Mouse (Mus musculus): ENCODE measurements around the gene Zfp524. TPM values are rescaled to one million over a fixed set of nuclear protein-coding genes. Genes with fewer than 3 reads are reported as not detected.
"Not testable (repeated sequence)": the region's sequence is repeated elsewhere in the genome, so short reads cannot be mapped to it uniquely, and the experiment has no call there.

Gene Zfp524
- polyA plus RNA-seq, 1 experiment from 2014 or later: 7.8 TPM

- peak within 1 kb of the TSS; percentile 87 for H3K27ac ChIP-seq (replicated peaks)
- WGBS: 5% methylated on average over 21 of the region's 26 CpGs
Observed at GRCm38 (mm10) chr7:4996003-4996895, 18.0 kb upstream of the Zfp524 start, which contains the start of gene Zfp579. Gene Zfp579, minus strand, starts transcription at chr7:4996158.

DNA sequence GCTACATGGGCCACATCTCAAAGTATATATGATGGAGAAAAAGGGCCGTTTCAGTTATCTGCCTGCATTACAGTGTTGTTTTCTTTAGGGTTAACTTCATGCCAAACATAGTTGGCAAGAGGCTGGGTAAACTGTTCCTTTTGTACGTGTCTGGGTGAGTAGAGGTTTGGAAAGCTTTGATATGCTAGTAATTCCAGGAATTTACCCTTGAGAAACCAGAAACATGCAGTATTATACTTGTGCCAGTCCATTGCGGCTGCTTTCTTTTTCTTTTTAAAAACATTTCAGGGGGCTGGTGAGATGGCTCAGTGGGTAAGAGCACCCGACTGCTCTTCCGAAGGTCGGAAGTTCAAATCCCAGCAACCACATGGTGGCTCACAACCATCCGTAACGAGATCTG lies 17.3 kb upstream of the Zfp524 start:
- Histone ChIP-seq H3K27ac (replicated peaks) (no peak overlapping the region; the same call in 1 of the 2 replicates), H3K36me3 (replicated peaks) (peaks cover 27% of the 10 kb centered on the region)

More at GRCm38 (mm10) chr7:4996003-4996895, 18.0 kb upstream of the Zfp524 start, which contains the start of gene Zfp579:
- H3K4me1 ChIP-seq: peaks cover 35% of the 10 kb centered on the region
- peaks cover 31% of the 10 kb centered on the region for H3K9me3 ChIP-seq
- H3K4me3 ChIP-seq: peak within 1 kb of the TSS; percentile 77
- peaks cover 36% of the 10 kb centered on the region for H3K27me3 ChIP-seq (replicated peaks; ENCODE audit: low read depth, poor library complexity, severe bottlenecking)
- peaks cover 34% of the 10 kb centered on the region for H3K36me3 ChIP-seq (replicated peaks)
- DNase-seq (ENCODE audit: low spot score): peak; percentile 94

GRCm38 (mm10) chr7:4999876-5000275 lies 14.3 kb upstream of the Zfp524 start:
- Histone ChIP-seq H3K27me3 (replicated peaks; ENCODE audit: low read depth, poor library complexity, severe bottlenecking) (peaks cover 7% of the 10 kb centered on the region), H3K9me3 (peaks cover 5% of the 10 kb centered on the region; the same call in 1 of the 2 replicates), H3K4me1 (peaks cover 19% of the 10 kb centered on the region), H3K27ac (replicated peaks) (no peak overlapping the region), H3K36me3 (replicated peaks) (no peaks in the 10 kb centered on the region), H3K4me3 (no peak overlapping the region)
- 66% methylated on average over 2 of the region's 2 CpGs for WGBS
- no peak for DNase-seq (ENCODE audit: low spot score)

More for the DNA sequence above, 17.3 kb upstream of the Zfp524 start:
- DNase-seq (ENCODE audit: low spot score): no peak
- peak overlapping the region; percentile 77 for H3K4me3 ChIP-seq
- H3K9me3 ChIP-seq: peaks cover 29% of the 10 kb centered on the region
- H3K27me3 ChIP-seq (replicated peaks; ENCODE audit: low read depth, poor library complexity, severe bottlenecking): peaks cover 36% of the 10 kb centered on the region
- H3K4me1 ChIP-seq: peaks cover 35% of the 10 kb centered on the region
- 72% methylated on average over 8 of the region's 8 CpGs for WGBS

DNA sequence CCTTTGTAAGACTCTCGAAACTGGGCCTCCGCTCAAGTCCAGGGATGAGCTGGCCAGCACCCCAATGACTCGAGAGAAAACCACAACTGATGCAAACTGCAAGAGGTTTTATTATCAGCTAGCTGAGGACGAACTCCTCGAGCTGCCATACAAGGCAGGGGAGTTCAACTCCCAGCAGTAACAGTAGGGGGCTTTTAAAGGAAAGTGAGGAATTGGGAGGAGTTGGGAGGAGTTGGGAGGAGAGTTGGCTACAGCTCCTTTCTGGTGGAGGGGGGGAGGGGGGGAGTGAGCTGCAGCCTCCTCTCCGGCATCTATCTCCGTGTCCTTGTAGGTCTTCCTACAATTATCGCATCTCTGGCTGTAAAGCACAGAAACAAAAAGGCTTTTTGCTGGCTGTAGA lies 11.3 kb upstream of the Zfp524 start:
- 64% methylated on average over 8 of the region's 8 CpGs for WGBS
- H3K9me3 ChIP-seq; DNase-seq (ENCODE audit: low spot score); H3K4me1 ChIP-seq; H3K4me3 ChIP-seq; H3K27me3 ChIP-seq (replicated peaks; ENCODE audit: low read depth, poor library complexity, severe bottlenecking); H3K27ac ChIP-seq (replicated peaks): not testable (repeated sequence)
- peaks cover 22% of the 10 kb centered on the region for H3K36me3 ChIP-seq (replicated peaks)

- WGBS: 93% methylated on average over 26 of the region's 26 CpGs
- Histone ChIP-seq H3K27ac (replicated peaks) (no peak overlapping the region), H3K27me3 (replicated peaks; ENCODE audit: low read depth, poor library complexity, severe bottlenecking) (no peaks in the 10 kb centered on the region), H3K4me1 (peaks cover 3% of the 10 kb centered on the region), H3K36me3 (replicated peaks) (peaks cover 75% of the 10 kb centered on the region), H3K4me3 (peak overlapping the region; percentile 26; the same call in 1 of the 2 replicates), H3K9me3 (peaks cover 12% of the 10 kb centered on the region; the same call in 1 of the 2 replicates)
- DNase-seq (ENCODE audit: low spot score): no peak
Observed at GRCm38 (mm10) chr7:5008229-5008628, 6.0 kb upstream of the Zfp524 start.

DNA sequence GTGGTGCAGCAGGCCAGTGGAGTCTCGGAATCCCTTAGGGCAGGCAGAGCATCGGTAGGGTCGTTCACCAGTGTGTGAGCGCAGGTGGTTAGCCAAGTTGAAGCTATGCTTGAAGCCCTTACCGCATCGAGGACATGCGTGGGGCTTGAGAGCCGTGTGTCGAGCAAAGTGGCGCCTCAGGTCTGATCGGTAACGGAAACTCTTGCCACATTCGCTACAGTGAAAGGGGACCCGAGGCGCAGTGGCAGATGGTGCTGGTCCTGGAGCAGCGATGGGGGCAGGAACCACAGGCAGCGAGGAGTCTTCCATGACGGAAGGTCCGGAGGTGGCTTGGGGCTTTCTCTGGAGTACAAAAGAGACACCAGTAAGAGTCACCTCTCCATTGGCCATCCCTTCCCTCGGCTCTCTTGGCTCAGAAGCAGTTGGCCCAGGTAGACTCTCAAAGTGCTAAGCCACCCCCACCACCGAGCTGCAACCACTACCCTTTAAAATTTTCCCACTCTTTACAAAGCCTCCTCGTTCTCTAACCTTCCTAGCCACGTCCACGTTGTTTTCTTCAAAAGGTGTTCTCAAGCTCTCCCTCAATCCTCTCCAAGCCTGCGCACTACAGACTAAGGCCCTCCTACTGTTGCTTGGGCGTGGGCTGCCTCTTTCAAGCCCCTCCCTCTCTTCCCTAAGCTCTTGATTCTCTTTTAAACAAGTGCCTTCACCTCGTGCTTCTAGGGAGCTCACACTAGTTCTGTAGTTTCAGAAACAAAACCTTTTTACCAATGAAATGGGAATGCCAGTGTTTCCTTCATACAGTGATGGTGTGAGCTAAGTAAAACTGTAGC lies 1.3 kb upstream of the Zfp524 start:
- WGBS: 92% methylated on average over 27 of the region's 27 CpGs
- Histone ChIP-seq H3K9me3 (peaks cover 16% of the 10 kb centered on the region; the same call in 1 of the 2 replicates), H3K27me3 (replicated peaks; ENCODE audit: low read depth, poor library complexity, severe bottlenecking) (no peaks in the 10 kb centered on the region), H3K27ac (replicated peaks) (no peak overlapping the region), H3K4me3 (peak overlapping the region; percentile 76; the same call in 1 of the 2 replicates), H3K36me3 (replicated peaks) (peaks cover 64% of the 10 kb centered on the region), H3K4me1 (peaks cover 11% of the 10 kb centered on the region)
- no peak for DNase-seq (ENCODE audit: low spot score)

- Histone ChIP-seq H3K9me3 (peaks cover 7% of the 10 kb centered on the region; the same call in 1 of the 2 replicates), H3K36me3 (replicated peaks) (peaks cover 43% of the 10 kb centered on the region), H3K27me3 (replicated peaks; ENCODE audit: low read depth, poor library complexity, severe bottlenecking) (no peaks in the 10 kb centered on the region), H3K4me3 (peak within 1 kb of the TSS; percentile 76), H3K27ac (replicated peaks) (peak within 1 kb of the TSS; percentile 98), H3K4me1 (peaks cover 16% of the 10 kb centered on the region)
- under 1% methylated on average over 76 of the region's 76 CpGs for WGBS
- peak; percentile 99 for DNase-seq (ENCODE audit: low spot score)
Observed at GRCm38 (mm10) chr7:5015118-5016001, 1.1 kb downstream of the Zfp524 start, which contains the start of gene Gm44973. Gene Gm44973, plus strand, starts transcription at chr7:5015496.

DNA sequence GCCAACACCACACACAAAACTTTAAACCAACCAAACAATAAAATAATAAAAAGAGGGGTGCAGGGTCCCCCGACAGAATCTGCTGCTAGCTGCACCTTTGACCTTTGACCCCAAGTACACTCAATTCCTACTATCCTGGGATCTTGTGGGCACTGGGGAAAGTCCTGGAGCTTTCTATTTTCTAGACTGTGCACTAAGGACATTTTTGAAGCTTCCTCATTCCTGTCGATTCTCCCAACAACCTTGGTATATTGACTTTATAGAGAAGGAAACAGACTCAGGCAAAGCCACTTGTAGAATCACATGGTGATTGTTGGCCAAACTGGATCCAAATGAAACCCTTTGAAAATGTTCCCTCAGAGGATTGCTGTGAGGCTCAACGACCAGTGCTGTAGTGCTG lies 1.8 kb downstream of the Zfp524 start:
- no peaks in the 10 kb centered on the region for H3K27me3 ChIP-seq (replicated peaks; ENCODE audit: low read depth, poor library complexity, severe bottlenecking)
- H3K9me3 ChIP-seq: peaks cover 7% of the 10 kb centered on the region; the same call in 1 of the 2 replicates
- no peak for DNase-seq (ENCODE audit: low spot score)
- peaks cover 36% of the 10 kb centered on the region for H3K36me3 ChIP-seq (replicated peaks)
- 67% methylated on average over 3 of the region's 3 CpGs for WGBS
- H3K4me1 ChIP-seq: peaks cover 19% of the 10 kb centered on the region
- peak overlapping the region; percentile 98 for H3K27ac ChIP-seq (replicated peaks)
- peak overlapping the region; percentile 76 for H3K4me3 ChIP-seq

- no peak overlapping the region for H3K4me3 ChIP-seq
Observed at GRCm38 (mm10) chr7:5016920-5017319, 2.7 kb downstream of the Zfp524 start.

DNA sequence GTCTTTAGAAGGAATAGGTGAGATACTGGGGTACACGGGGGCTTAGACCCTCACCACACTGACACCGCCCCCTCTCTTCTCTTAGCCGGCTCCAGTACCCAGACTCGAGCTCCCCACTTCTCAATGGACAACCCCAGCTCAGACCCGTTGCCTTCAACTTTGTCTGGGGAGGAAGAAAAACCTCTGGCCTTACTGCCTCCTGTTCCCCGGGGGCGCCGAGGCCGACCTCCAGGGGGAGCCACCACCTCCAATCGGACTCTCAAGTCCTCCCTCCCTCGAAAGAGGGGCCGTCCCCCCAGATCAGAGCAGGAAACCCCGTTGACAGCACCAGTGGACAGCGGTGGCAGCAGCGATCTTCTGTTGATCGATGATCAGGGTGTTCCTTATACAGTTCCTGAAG lies 3.1 kb downstream of the Zfp524 start:
- peaks cover 7% of the 10 kb centered on the region; the same call in 1 of the 2 replicates for H3K9me3 ChIP-seq
- no peak for DNase-seq (ENCODE audit: low spot score)
- H3K27ac ChIP-seq (replicated peaks): no peak overlapping the region
- peaks cover 32% of the 10 kb centered on the region for H3K4me1 ChIP-seq
- 92% methylated on average over 16 of the region's 16 CpGs for whole genome bisulfite sequencing
- H3K36me3 ChIP-seq (replicated peaks): peaks cover 32% of the 10 kb centered on the region
- H3K27me3 ChIP-seq (replicated peaks; ENCODE audit: low read depth, poor library complexity, severe bottlenecking): no peaks in the 10 kb centered on the region
- no peak overlapping the region for H3K4me3 ChIP-seq

More at GRCm38 (mm10) chr7:5016920-5017319, 2.7 kb downstream of the Zfp524 start:
- no peak for DNase-seq (ENCODE audit: low spot score)
- 96% methylated on average over 2 of the region's 2 CpGs for WGBS
- peaks cover 28% of the 10 kb centered on the region for H3K4me1 ChIP-seq
- H3K36me3 ChIP-seq (replicated peaks): peaks cover 32% of the 10 kb centered on the region
- H3K27me3 ChIP-seq (replicated peaks; ENCODE audit: low read depth, poor library complexity, severe bottlenecking): no peaks in the 10 kb centered on the region
- H3K9me3 ChIP-seq: peaks cover 7% of the 10 kb centered on the region; the same call in 1 of the 2 replicates
- no peak overlapping the region for H3K27ac ChIP-seq (replicated peaks)

GRCm38 (mm10) chr7:5017931-5018330 lies 3.7 kb downstream of the Zfp524 start:
- Histone ChIP-seq H3K36me3 (replicated peaks) (peaks cover 32% of the 10 kb centered on the region), H3K9me3 (peaks cover 7% of the 10 kb centered on the region; the same call in 1 of the 2 replicates), H3K4me1 (peaks cover 33% of the 10 kb centered on the region), H3K27ac (replicated peaks) (no peak overlapping the region), H3K27me3 (replicated peaks; ENCODE audit: low read depth, poor library complexity, severe bottlenecking) (no peaks in the 10 kb centered on the region), H3K4me3 (no peak overlapping the region; the same call in 1 of the 2 replicates)
- WGBS: 95% methylated on average over 21 of the region's 21 CpGs
- DNase-seq (ENCODE audit: low spot score): no peak

Measured in embryonic facial prominence, embryonic 10.5 days (tissue).